Mouse (Mus musculus) CD4-positive, CD25-positive, alpha-beta regulatory T cell, adult 2 months (primary cell): ENCODE measurements around the gene Synpr.

Experiments
- DNase-seq: peaks from one replicate; pipeline ENCODE4 v3.0.0-alpha.2; 2012; ENCODE audit warnings: low read depth, low spot score

Synpr gene

DNA sequence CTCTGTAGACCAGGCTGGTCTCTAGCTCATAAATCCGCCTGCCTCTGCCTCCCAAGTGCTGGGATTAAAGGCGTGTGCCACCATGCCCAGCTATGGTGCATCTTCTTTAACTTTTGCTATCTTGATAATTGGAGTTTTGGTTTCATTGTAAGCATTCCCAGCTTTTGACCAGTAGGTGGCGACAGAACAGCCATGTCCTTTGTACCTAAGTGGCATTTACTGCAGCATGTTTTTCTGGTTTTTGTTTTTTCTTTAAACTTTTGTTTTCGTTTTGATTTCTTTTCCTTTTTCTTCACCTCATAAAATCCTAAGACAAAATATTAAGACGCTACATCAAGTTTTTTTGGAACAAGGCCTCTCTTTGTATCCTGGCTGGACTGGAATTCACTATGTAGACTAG, 69.6 kb downstream of the Synpr start:
- peak; percentile 53 for DNase-seq

DNA sequence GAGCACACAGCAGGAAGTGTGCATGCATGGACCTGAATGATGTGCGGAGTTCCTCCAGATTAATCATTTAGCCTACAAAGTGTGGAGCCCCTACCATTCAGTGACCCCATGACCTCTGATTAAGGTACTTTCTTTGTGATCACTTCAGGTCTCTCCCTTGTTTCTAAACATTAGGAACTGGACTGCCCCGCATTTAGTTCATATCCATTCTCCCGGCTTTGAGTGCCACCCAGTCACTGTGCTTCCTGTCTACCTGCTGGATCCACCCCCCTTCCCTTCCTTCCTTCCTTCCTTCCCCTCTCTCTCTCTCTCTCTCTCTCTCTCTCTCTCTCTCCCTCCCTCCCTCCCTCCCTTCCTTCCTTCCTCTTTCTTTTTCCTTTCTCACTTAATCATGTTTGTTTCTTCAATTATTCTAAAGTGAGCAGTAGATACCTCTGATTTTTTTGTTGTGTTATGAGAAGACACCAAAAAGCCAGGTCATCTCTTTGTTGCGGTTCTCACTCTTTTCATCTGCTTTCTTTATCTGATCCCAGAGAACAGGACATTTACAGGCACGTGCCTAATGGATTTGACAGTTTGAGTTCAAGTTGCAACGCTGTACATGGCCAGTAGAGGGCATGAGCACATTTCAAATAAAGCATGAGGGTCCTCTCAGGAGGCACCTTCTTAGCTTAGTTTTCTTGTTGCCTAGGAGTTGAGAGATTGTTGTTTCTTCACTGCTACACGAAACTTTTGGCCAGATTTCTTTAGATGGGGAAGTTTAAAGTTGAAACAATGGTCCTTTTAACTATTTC, 71.2 kb downstream of the Synpr start:
- peak; percentile 61 for DNase-seq

- no peak for DNase-seq
These were observed 72.6 kb downstream of the Synpr start for GRCm38 (mm10) chr14:13357101-13357667.

- no peak for DNase-seq
These were observed 73.5 kb downstream of the Synpr start for GRCm38 (mm10) chr14:13358037-13358436.

DNA sequence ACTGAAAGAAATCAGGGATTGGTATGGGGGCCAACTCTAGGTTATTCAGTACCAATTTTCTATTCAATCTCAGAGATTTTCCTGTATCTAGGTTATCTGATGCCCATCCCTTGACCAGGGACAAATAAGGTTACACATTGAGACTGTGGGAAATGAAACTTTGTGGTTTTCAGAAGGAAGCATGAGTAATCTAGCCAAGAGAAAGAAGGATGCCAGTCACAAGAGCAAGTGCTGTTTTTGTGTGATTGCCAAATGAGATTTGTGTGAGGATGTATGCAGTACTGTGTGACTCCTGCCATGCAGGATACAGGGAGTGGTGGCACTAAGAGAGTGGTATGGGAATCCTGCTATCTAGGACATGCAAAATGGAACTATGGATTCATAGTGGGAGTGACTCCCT, 76.6 kb downstream of the Synpr start:
- DNase-seq = no peak

DNA sequence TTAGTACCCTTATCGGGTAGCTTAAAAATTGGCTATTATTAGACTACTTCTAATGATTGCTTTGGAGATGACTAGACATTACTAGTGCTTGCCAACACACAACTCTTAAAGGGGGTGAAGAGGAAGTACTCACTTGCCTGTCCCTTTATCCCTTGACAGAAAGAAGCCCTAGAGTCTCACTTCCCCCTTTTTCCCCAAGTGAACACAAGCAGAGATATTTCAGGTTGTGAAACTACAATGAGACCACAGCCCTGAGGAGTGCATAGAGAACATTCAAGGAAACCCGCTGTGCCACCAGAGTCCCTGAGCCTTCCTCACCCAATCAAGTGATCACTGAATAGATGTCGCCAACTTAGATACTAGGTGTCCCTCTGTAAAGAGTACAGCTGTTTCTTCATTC, 77.1 kb downstream of the Synpr start:
- no peak for DNase-seq

- no peak for DNase-seq
These were observed 83.7 kb downstream of the Synpr start for GRCm38 (mm10) chr14:13368309-13368708.

DNA sequence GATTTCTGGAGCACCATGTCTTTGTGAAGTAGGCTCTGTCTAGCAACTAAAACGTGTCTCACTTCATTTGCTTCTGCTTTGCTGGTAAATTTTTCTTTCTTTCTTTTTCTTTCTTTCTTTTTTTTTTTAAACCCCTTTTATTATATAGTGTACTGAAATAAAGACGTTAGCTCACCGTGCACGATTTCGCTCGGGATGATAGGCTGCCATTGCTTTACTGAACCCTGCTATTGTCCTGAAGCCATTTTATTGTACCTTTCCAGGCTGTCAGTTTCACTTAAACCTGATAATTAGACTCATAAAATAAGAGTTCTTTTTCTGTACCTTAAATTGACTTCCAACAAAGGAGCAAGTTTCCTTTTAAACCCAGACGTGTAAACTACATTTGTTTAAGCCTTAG, 104.5 kb downstream of the Synpr start:
- no peak for DNase-seq

- DNase-seq = no peak
These were observed 105.4 kb downstream of the Synpr start for GRCm38 (mm10) chr14:13389954-13390353.

- DNase-seq = no peak
These were observed 114.8 kb downstream of the Synpr start for GRCm38 (mm10) chr14:13399226-13400020.

GRCm38 (mm10) chr14:13411636-13412035, 127.1 kb downstream of the Synpr start:
- no peak for DNase-seq

- DNase-seq = no peak
These were observed 156.1 kb downstream of the Synpr start for GRCm38 (mm10) chr14:13440723-13441122.

- DNase-seq = no peak
These were observed 160.3 kb downstream of the Synpr start for GRCm38 (mm10) chr14:13444908-13445307.

DNA sequence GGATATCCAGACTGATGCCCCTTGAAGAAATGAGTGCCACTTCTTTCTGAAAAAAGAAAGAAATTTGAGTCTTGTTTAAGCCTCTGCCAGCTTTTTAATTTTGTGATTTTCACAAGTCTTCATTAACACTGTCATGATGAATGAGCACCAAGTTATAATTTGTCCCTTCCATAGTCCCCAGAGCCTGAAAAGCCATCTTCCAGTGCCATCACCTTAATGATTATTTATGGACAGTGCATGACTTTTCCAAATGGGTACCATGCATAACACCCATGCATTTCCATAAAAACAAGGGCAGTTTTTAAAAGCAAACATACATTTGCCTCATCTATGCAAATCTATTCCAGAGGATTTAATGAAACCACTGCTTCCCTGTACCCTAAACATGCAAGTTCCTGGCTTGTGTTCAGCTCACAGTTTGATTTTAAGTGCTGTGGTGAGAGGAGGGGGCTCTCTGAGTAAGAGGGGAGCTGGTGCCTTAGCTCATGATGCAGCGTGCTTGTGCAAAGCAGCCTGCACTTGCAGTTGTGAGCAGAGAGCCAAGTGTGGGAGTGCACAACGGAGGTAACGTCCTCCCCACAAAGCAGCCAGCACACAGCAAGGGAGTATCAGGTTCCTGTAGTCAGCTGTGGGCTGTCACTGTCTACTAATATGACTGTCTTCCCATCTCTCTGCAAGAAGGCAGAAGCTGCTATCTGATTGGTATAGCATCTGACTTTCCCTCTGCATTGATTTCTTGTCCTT, 169.1 kb downstream of the Synpr start:
- no peak for DNase-seq

DNA sequence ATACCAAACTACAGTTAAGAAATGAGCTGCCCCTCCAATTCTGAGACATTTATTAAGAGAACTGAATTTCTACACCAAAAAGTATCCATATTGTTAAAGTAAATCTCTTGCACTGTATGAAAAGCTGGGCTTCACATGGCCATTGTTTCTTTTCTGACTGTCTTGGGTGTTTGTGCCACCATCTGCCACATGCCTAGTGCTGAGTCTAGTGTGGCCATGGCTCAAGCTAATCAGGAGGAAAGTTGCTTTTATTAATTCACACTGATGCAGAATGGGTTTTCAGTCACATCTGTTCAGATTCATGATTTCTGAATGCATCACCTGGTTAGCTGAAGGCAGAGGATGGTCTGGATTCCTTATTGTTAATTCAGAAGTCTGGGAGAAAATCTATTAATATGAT, 170.4 kb downstream of the Synpr start:
- DNase-seq = no peak

DNA sequence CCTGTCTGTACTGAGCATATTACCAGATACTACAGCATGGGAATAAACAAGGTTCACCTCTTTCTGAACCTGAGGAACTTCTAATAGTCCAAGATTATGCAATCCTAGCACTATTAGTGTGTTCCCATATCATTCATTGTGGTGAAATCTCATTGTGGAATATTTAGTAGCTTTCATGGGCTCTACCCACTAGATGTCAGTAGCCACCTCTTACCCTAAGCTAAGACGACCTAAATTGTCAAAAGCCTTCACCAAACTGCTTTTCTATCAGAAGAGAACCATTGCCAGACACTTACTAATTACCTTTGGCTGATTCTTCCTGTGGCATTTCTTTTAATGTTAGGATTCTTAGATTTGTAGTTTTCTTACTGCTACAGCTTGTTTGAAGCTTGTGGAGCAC, 174.8 kb downstream of the Synpr start:
- no peak for DNase-seq

DNA sequence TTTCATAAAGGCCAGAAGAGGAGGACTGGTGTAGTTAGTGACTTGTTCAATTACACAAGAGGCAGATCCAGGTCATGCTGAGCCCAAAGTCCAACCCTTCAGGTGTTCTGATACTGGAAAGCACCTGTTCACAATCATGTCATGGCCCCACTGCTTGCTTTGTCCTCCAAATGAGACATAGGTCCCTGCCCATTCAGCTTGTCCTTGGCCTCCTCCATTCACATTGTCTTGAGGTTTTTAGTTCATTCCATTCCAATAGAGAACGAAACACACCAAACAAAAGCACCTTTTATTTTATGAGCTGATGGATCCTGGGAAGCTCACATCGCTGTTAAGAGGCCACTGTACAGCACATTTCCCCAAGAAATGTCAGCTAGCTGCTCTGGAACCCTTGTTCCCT, 184.6 kb downstream of the Synpr start:
- DNase-seq = no peak

GRCm38 (mm10) chr14:13477821-13478220, 193.2 kb downstream of the Synpr start:
- DNase-seq = no peak

GRCm38 (mm10) chr14:13505355-13505754, 220.8 kb downstream of the Synpr start:
- no peak for DNase-seq

DNA sequence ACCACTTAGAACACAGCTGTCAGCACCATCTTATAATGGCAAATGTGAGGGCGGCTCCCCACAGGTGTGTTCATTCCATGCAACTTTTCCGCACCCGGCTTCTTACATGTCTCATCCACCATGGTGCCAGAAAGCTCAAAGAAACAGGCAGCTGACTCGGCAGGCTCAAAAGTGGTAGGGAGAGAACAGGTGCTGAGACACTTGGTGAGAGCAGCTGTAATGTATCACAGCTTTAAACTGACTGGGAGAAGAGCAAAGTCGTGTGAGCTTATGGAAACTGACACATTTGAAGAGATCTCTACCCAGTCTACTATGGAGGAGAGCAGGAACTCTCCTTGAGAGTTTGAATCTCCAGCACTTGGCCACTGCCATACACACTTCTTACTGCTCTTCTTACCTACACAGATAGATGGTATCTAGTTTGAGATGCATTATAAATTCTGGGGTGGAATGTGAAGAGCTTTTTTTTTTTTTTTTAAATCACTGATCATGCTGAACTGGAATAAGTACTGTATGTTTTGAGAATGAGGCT, 234.1 kb downstream of the Synpr start:
- DNase-seq = no peak

GRCm38 (mm10) chr14:13519239-13520011, 234.8 kb downstream of the Synpr start:
- no peak for DNase-seq
